Mouse (Mus musculus): ENCODE data around the gene Cdk8.
A peak's percentile ranks its signal among the peaks of the same experiment; 100 is the strongest.

Gene Cdk8

GRCm38 (mm10) chr5:146281884-146282579 is 51.0 kb downstream of the Cdk8 start:
- no peak for DNase-seq

GRCm38 (mm10) chr5:146283899-146284298 is 52.9 kb downstream of the Cdk8 start:
- DNase-seq = no peak

GRCm38 (mm10) chr5:146287416-146287815 is 56.4 kb downstream of the Cdk8 start:
- no peak for DNase-seq

- DNase-seq = peak; percentile 54
Observed at GRCm38 (mm10) chr5:146288048-146288501, 57.0 kb downstream of the Cdk8 start.

- DNase-seq = no peak
Observed at GRCm38 (mm10) chr5:146289921-146290320, 58.9 kb downstream of the Cdk8 start.

- DNase-seq = no peak
Observed at GRCm38 (mm10) chr5:146290446-146290845, 59.4 kb downstream of the Cdk8 start.

- no peak for DNase-seq
Observed at GRCm38 (mm10) chr5:146291560-146291959, 60.5 kb downstream of the Cdk8 start.

GRCm38 (mm10) chr5:146292896-146293680 is 62.1 kb downstream of the Cdk8 start:
- no peak for DNase-seq

- no peak for DNase-seq
Observed at GRCm38 (mm10) chr5:146293919-146294700, 63.1 kb downstream of the Cdk8 start.

GRCm38 (mm10) chr5:146294834-146295233 is 63.8 kb downstream of the Cdk8 start:
- no peak for DNase-seq

- no peak for DNase-seq
Observed at GRCm38 (mm10) chr5:146298807-146299519, 67.9 kb downstream of the Cdk8 start.

- no peak for DNase-seq
Observed at GRCm38 (mm10) chr5:146299520-146299870, 68.5 kb downstream of the Cdk8 start.

- peak; percentile 41 for DNase-seq
Observed at GRCm38 (mm10) chr5:146303470-146303869, 72.4 kb downstream of the Cdk8 start.

- no peak for DNase-seq
Observed at GRCm38 (mm10) chr5:146307046-146307743, 76.2 kb downstream of the Cdk8 start.

GRCm38 (mm10) chr5:146307744-146308096 is 76.7 kb downstream of the Cdk8 start:
- DNase-seq = no peak

- no peak for DNase-seq
Observed at GRCm38 (mm10) chr5:146314538-146314937, 83.5 kb downstream of the Cdk8 start.

- peak; percentile 14 for DNase-seq
Observed at GRCm38 (mm10) chr5:146315268-146315921, 84.4 kb downstream of the Cdk8 start.

- DNase-seq = no peak
Observed at GRCm38 (mm10) chr5:146316316-146316715, 85.3 kb downstream of the Cdk8 start.

GRCm38 (mm10) chr5:146318051-146318450 is 87.0 kb downstream of the Cdk8 start:
- DNase-seq = peak; percentile 36

- no peak for DNase-seq
Observed at GRCm38 (mm10) chr5:146318461-146318860, 87.4 kb downstream of the Cdk8 start.

- DNase-seq = no peak
Observed at GRCm38 (mm10) chr5:146328941-146329340, 97.9 kb downstream of the Cdk8 start.

- no peak for DNase-seq
Observed at GRCm38 (mm10) chr5:146329541-146329940, 98.5 kb downstream of the Cdk8 start.

Data from right cerebral cortex, adult 18-20 months (tissue).